Mouse (Mus musculus): ENCODE data around the gene Nt5c3. TPM values are rescaled to one million over a fixed set of nuclear protein-coding genes. Genes with fewer than 3 reads are reported as not detected.
A peak's percentile ranks its signal among the peaks of the same experiment; 100 is the strongest.

The Nt5c3 gene
- polyA plus RNA-seq (2016; fragmentation: Nextera tagmentation; extraction: Ambion mirVana) = 66.4 and 73.5 TPM in 2 replicates

- Histone ChIP-seq H3K4me1 (replicated peaks) (peaks cover 8% of the 10 kb centered on the region; the same call in 1 of the 2 replicates), H3K36me3 (no peaks in the 10 kb centered on the region), H3K9me3 (no peaks in the 10 kb centered on the region), H3K4me3 (peak within 1 kb of the TSS; percentile 75), H3K27me3 (ENCODE audit: insufficient read depth, poor library complexity, severe bottlenecking) (no peaks in the 10 kb centered on the region), H3K27ac (peak within 1 kb of the TSS; percentile 92)
- peak; percentile 92 for DNase-seq (ENCODE audit: low spot score)
- WGBS = 3% methylated on average over 64 of the region's 64 CpGs
These were observed at the start of gene Nt5c3, which contains the start of gene Vmn1r4 for GRCm38 (mm10) chr6:56923726-56924707. Gene Nt5c3, minus strand, starts transcription at chr6:56923932. Gene Vmn1r4, plus strand, starts transcription at chr6:56924015.

- no peaks in the 10 kb centered on the region for H3K27me3 ChIP-seq (ENCODE audit: insufficient read depth, poor library complexity, severe bottlenecking)
- no peak for DNase-seq (ENCODE audit: low spot score)
- no peaks in the 10 kb centered on the region for H3K4me1 ChIP-seq (replicated peaks)
- H3K27ac ChIP-seq = no peak within 1 kb of the TSS
- H3K9me3 ChIP-seq = no peaks in the 10 kb centered on the region
- H3K4me3 ChIP-seq = no peak within 1 kb of the TSS
- no peaks in the 10 kb centered on the region for H3K36me3 ChIP-seq
These were observed 46.2 kb upstream of the Nt5c3 start, which contains the start of gene Vmn1r5 for GRCm38 (mm10) chr6:56969973-56970372. Gene Vmn1r5, plus strand, starts transcription at chr6:56970273.

GRCm38 (mm10) chr6:56956436-56956835 is 32.7 kb upstream of the Nt5c3 start:
- Histone ChIP-seq H3K36me3 (no peaks in the 10 kb centered on the region), H3K9me3 (no peaks in the 10 kb centered on the region), H3K4me1 (replicated peaks) (no peaks in the 10 kb centered on the region), H3K4me3 (no peak overlapping the region), H3K27me3 (ENCODE audit: insufficient read depth, poor library complexity, severe bottlenecking) (no peaks in the 10 kb centered on the region), H3K27ac (no peak overlapping the region)
- DNase-seq (ENCODE audit: low spot score) = no peak
- WGBS = 87% methylated on average over 5 of the region's 5 CpGs

GRCm38 (mm10) chr6:56934366-56934765 is 10.6 kb upstream of the Nt5c3 start:
- H3K36me3 ChIP-seq = no peaks in the 10 kb centered on the region
- no peaks in the 10 kb centered on the region for H3K4me1 ChIP-seq (replicated peaks)
- H3K27ac ChIP-seq = no peak overlapping the region
- WGBS = 87% methylated on average over 4 of the region's 4 CpGs
- DNase-seq (ENCODE audit: low spot score) = no peak
- H3K27me3 ChIP-seq (ENCODE audit: insufficient read depth, poor library complexity, severe bottlenecking) = no peaks in the 10 kb centered on the region
- no peak overlapping the region for H3K4me3 ChIP-seq
- H3K9me3 ChIP-seq = 0 out of 2 replicates have a peak, but pooled peaks cover 3% of the 10 kb centered on the region

- Histone ChIP-seq H3K27ac (no peak overlapping the region), H3K36me3 (no peaks in the 10 kb centered on the region), H3K4me3 (no peak overlapping the region), H3K27me3 (ENCODE audit: insufficient read depth, poor library complexity, severe bottlenecking) (no peaks in the 10 kb centered on the region), H3K4me1 (replicated peaks) (no peaks in the 10 kb centered on the region), H3K9me3 (0 out of 2 replicates have a peak, but pooled peaks cover 3% of the 10 kb centered on the region)
- DNase-seq (ENCODE audit: low spot score) = no peak
- 75% methylated on average over 2 of the region's 2 CpGs for WGBS
These were observed 8.7 kb upstream of the Nt5c3 start for GRCm38 (mm10) chr6:56932464-56932863.

GRCm38 (mm10) chr6:56931648-56932415 is 8.1 kb upstream of the Nt5c3 start:
- H3K27me3 ChIP-seq (ENCODE audit: insufficient read depth, poor library complexity, severe bottlenecking) = no peaks in the 10 kb centered on the region
- 76% methylated on average over 4 of the region's 4 CpGs for WGBS
- 0 out of 2 replicates have a peak, but pooled peaks cover 3% of the 10 kb centered on the region for H3K9me3 ChIP-seq
- H3K4me3 ChIP-seq = no peak overlapping the region
- no peak overlapping the region for H3K27ac ChIP-seq
- no peaks in the 10 kb centered on the region for H3K36me3 ChIP-seq
- DNase-seq (ENCODE audit: low spot score) = no peak
- H3K4me1 ChIP-seq (replicated peaks) = no peaks in the 10 kb centered on the region

- Histone ChIP-seq H3K36me3 (no peaks in the 10 kb centered on the region), H3K4me1 (replicated peaks) (peaks cover 8% of the 10 kb centered on the region; the same call in 1 of the 2 replicates), H3K27me3 (ENCODE audit: insufficient read depth, poor library complexity, severe bottlenecking) (no peaks in the 10 kb centered on the region), H3K4me3 (peak overlapping the region; percentile 75), H3K27ac (peak overlapping the region; percentile 92), H3K9me3 (no peaks in the 10 kb centered on the region)
- no peak for DNase-seq (ENCODE audit: low spot score)
- under 1% methylated on average over 25 of the region's 25 CpGs for WGBS
These were observed 404 bp downstream of the Nt5c3 start for GRCm38 (mm10) chr6:56923331-56923725.

- H3K4me3 ChIP-seq = no peak overlapping the region
- H3K27ac ChIP-seq = no peak overlapping the region
- no peaks in the 10 kb centered on the region for H3K27me3 ChIP-seq (ENCODE audit: insufficient read depth, poor library complexity, severe bottlenecking)
- H3K36me3 ChIP-seq = no peaks in the 10 kb centered on the region
- 75% methylated on average over 12 of the region's 12 CpGs for WGBS
- peaks cover 8% of the 10 kb centered on the region; the same call in 1 of the 2 replicates for H3K4me1 ChIP-seq (replicated peaks)
- DNase-seq (ENCODE audit: low spot score) = no peak
- H3K9me3 ChIP-seq = no peaks in the 10 kb centered on the region
These were observed 3.3 kb downstream of the Nt5c3 start for GRCm38 (mm10) chr6:56920222-56921092.

- H3K27ac ChIP-seq = no peak overlapping the region
- no peak for DNase-seq (ENCODE audit: low spot score)
- no peak overlapping the region for H3K4me3 ChIP-seq
- H3K4me1 ChIP-seq (replicated peaks) = peaks cover 8% of the 10 kb centered on the region; the same call in 1 of the 2 replicates
- 0 out of 2 replicates have a peak, but pooled peaks cover 3% of the 10 kb centered on the region for H3K36me3 ChIP-seq
- no peaks in the 10 kb centered on the region for H3K27me3 ChIP-seq (ENCODE audit: insufficient read depth, poor library complexity, severe bottlenecking)
- 89% methylated on average over 7 of the region's 7 CpGs for WGBS
- no peaks in the 10 kb centered on the region for H3K9me3 ChIP-seq
These were observed 4.2 kb downstream of the Nt5c3 start for GRCm38 (mm10) chr6:56919330-56920044.

GRCm38 (mm10) chr6:56917578-56918368 is 6.0 kb downstream of the Nt5c3 start:
- DNase-seq (ENCODE audit: low spot score) = no peak
- peaks cover 7% of the 10 kb centered on the region; the same call in 1 of the 2 replicates for H3K4me1 ChIP-seq (replicated peaks)
- no peaks in the 10 kb centered on the region for H3K27me3 ChIP-seq (ENCODE audit: insufficient read depth, poor library complexity, severe bottlenecking)
- H3K9me3 ChIP-seq = no peaks in the 10 kb centered on the region
- 0 out of 2 replicates have a peak, but pooled peaks cover 5% of the 10 kb centered on the region for H3K36me3 ChIP-seq
- H3K4me3 ChIP-seq = no peak overlapping the region
- no peak overlapping the region for H3K27ac ChIP-seq
- WGBS = 73% methylated on average over 12 of the region's 12 CpGs

GRCm38 (mm10) chr6:56916279-56916678 is 7.5 kb downstream of the Nt5c3 start:
- DNase-seq (ENCODE audit: low spot score) = no peak
- H3K9me3 ChIP-seq = no peaks in the 10 kb centered on the region
- H3K4me3 ChIP-seq = no peak overlapping the region
- H3K27me3 ChIP-seq (ENCODE audit: insufficient read depth, poor library complexity, severe bottlenecking) = no peaks in the 10 kb centered on the region
- H3K4me1 ChIP-seq (replicated peaks) = no peaks in the 10 kb centered on the region
- 0 out of 2 replicates have a peak, but pooled peaks cover 5% of the 10 kb centered on the region for H3K36me3 ChIP-seq
- H3K27ac ChIP-seq = no peak overlapping the region
- WGBS = 86% methylated on average over 2 of the region's 2 CpGs
